Mouse (Mus musculus) kidney, embryonic 15.5 days (tissue): ENCODE measurements at regions not wholly inside any gene's neighbourhood (a gene's known extent, or its start where the extent isn't known, plus 50 kb on each side); places are given as distances from the start of the nearest gene placed in this dataset.

Source experiments
- ATAC-seq: fragments of 200-750 bp; cut with Nextera tagmentation; replicated peaks from 2 replicates; pipeline ENCODE4 v1.8.0; 2017; ENCODE audit warnings: moderate TSS enrichment; ENCODE audit not compliant: low FRiP score
- H3K27ac ChIP-seq: fragments of 300-500 bp; sonication (generic); 2 replicates; pipeline ENCODE4 v1.5.1; 2015; ENCODE audit warnings: mild to moderate bottlenecking, inconsistent platforms
- H3K27me3 ChIP-seq: fragments of 300-500 bp; sonication (generic); 2 replicates; pipeline ENCODE4 v1.6.1; 2015; ENCODE audit warnings: inconsistent platforms
- H3K36me3 ChIP-seq: fragments of 300-500 bp; sonication (generic); 2 replicates; pipeline ENCODE4 v1.6.1; 2015; ENCODE audit warnings: inconsistent platforms
- H3K4me1 ChIP-seq: fragments of 300-500 bp; sonication (generic); 2 replicates; pipeline ENCODE4 v1.6.1; 2015; ENCODE audit warnings: inconsistent platforms
- H3K4me2 ChIP-seq: fragments of 300-500 bp; sonication (generic); 2 replicates; pipeline ENCODE4 v1.6.1; 2015; ENCODE audit warnings: moderate library complexity, mild to moderate bottlenecking, inconsistent platforms
- H3K4me3 ChIP-seq: fragments of 300-500 bp; sonication (generic); replicated peaks from 2 replicates; pipeline ENCODE4 v1.5.1; 2015; ENCODE audit warnings: mild to moderate bottlenecking, inconsistent platforms
- H3K9ac ChIP-seq: fragments of 300-500 bp; sonication (generic); 2 replicates; pipeline ENCODE4 v1.6.1; 2015; ENCODE audit warnings: mild to moderate bottlenecking, inconsistent platforms
- H3K9me3 ChIP-seq: fragments of 300-500 bp; sonication (generic); replicated peaks from 2 replicates; pipeline ENCODE4 v1.6.1; 2016; ENCODE audit warnings: inconsistent platforms
- WGBS: fragments of 180-500 bp; shearing (Covaris S2); methylation state at CpG from one replicate; pipeline ENCODE4 v1.1.7; 2015; ENCODE audit warnings: mixed read lengths; 5-methylcytosine and 5-hydroxymethylcytosine counted together

- Histone ChIP-seq H3K27ac (no peak overlapping the region), H3K27me3 (no peaks in the 10 kb centered on the region), H3K4me2 (no peak overlapping the region)
These were observed 81.7 kb downstream of the Slc35b3 start for GRCm38 (mm10) chr13:38878718-38879669.

GRCm38 (mm10) chr13:38875923-38876322 lies 84.8 kb downstream of the Slc35b3 start:
- no peaks in the 10 kb centered on the region for H3K4me1 ChIP-seq
- no peaks in the 10 kb centered on the region for H3K36me3 ChIP-seq
- ATAC-seq = peak; percentile 71; the same call in 1 of the 2 replicates
- WGBS = 65% methylated on average over 2 of the region's 2 CpGs
- H3K4me2 ChIP-seq = no peak overlapping the region
- H3K27me3 ChIP-seq = no peaks in the 10 kb centered on the region
- H3K9me3 ChIP-seq = no peaks in the 10 kb centered on the region
- no peak overlapping the region for H3K9ac ChIP-seq
- H3K27ac ChIP-seq = no peak overlapping the region
- H3K4me3 ChIP-seq = no peak overlapping the region

More at GRCm38 (mm10) chr13:38878718-38879669, 81.7 kb downstream of the Slc35b3 start:
- no peak overlapping the region for H3K4me3 ChIP-seq
- no peaks in the 10 kb centered on the region for H3K36me3 ChIP-seq
- WGBS = 81% methylated on average over 7 of the region's 7 CpGs
- no peaks in the 10 kb centered on the region for H3K9me3 ChIP-seq
- no peak overlapping the region for H3K9ac ChIP-seq
- no peak for ATAC-seq
- H3K4me1 ChIP-seq = no peaks in the 10 kb centered on the region

GRCm38 (mm10) chr13:38864002-38864401 lies 96.7 kb downstream of the Slc35b3 start:
- 33% methylated on average over 4 of the region's 4 CpGs for WGBS
- no peak overlapping the region for H3K4me3 ChIP-seq
- H3K4me2 ChIP-seq = no peak overlapping the region
- no peaks in the 10 kb centered on the region for H3K27me3 ChIP-seq
- H3K27ac ChIP-seq = peak overlapping the region; percentile 67; the same call in 1 of the 2 replicates
- H3K36me3 ChIP-seq = no peaks in the 10 kb centered on the region
- no peaks in the 10 kb centered on the region for H3K9me3 ChIP-seq
- H3K9ac ChIP-seq = no peak overlapping the region
- ATAC-seq = peak; percentile 93
- H3K4me1 ChIP-seq = no peaks in the 10 kb centered on the region

GRCm38 (mm10) chr13:38855742-38856141 lies 104.9 kb downstream of the Slc35b3 start:
- Histone ChIP-seq H3K36me3 (no peaks in the 10 kb centered on the region), H3K4me2 (no peak overlapping the region), H3K9me3 (no peaks in the 10 kb centered on the region; the same call in 1 of the 2 replicates), H3K27me3 (no peaks in the 10 kb centered on the region), H3K9ac (no peak overlapping the region), H3K4me1 (no peaks in the 10 kb centered on the region), H3K27ac (no peak overlapping the region), H3K4me3 (no peak overlapping the region)
- ATAC-seq = no peak
- 54% methylated on average over 3 of the region's 3 CpGs for whole genome bisulfite sequencing

GRCm38 (mm10) chr13:38854986-38855385 lies 105.7 kb downstream of the Slc35b3 start:
- Histone ChIP-seq H3K4me2 (no peak overlapping the region), H3K4me3 (no peak overlapping the region), H3K9me3 (no peaks in the 10 kb centered on the region; the same call in 1 of the 2 replicates), H3K27ac (no peak overlapping the region), H3K4me1 (no peaks in the 10 kb centered on the region), H3K36me3 (no peaks in the 10 kb centered on the region), H3K27me3 (no peaks in the 10 kb centered on the region), H3K9ac (no peak overlapping the region)
- no peak for ATAC-seq
- 80% methylated on average over 2 of the region's 2 CpGs for WGBS

- WGBS = 53% methylated on average over 9 of the region's 9 CpGs
- H3K4me1 ChIP-seq = no peaks in the 10 kb centered on the region
- no peaks in the 10 kb centered on the region for H3K27me3 ChIP-seq
- no peak overlapping the region for H3K27ac ChIP-seq
- no peak overlapping the region for H3K4me2 ChIP-seq
- H3K9me3 ChIP-seq = no peaks in the 10 kb centered on the region; the same call in 1 of the 2 replicates
- ATAC-seq = no peak
- no peak overlapping the region for H3K9ac ChIP-seq
- no peak overlapping the region for H3K4me3 ChIP-seq
- H3K36me3 ChIP-seq = no peaks in the 10 kb centered on the region
These were observed 107.8 kb downstream of the Slc35b3 start for GRCm38 (mm10) chr13:38852868-38853267.

- no peak overlapping the region for H3K4me3 ChIP-seq
- ATAC-seq = no peak
- H3K9ac ChIP-seq = no peak overlapping the region
- H3K4me1 ChIP-seq = no peaks in the 10 kb centered on the region
- H3K36me3 ChIP-seq = no peaks in the 10 kb centered on the region
- H3K9me3 ChIP-seq = no peaks in the 10 kb centered on the region
- no peak overlapping the region for H3K27ac ChIP-seq
- WGBS = 91% methylated on average over 7 of the region's 7 CpGs
- no peak overlapping the region for H3K4me2 ChIP-seq
- H3K27me3 ChIP-seq = no peaks in the 10 kb centered on the region
These were observed 108.9 kb downstream of the Slc35b3 start for GRCm38 (mm10) chr13:38851820-38852219.

GRCm38 (mm10) chr13:38838231-38838630 lies 122.4 kb downstream of the Slc35b3 start:
- H3K27ac ChIP-seq = no peak overlapping the region
- 47% methylated on average over 5 of the region's 5 CpGs for WGBS
- H3K36me3 ChIP-seq = no peaks in the 10 kb centered on the region
- no peak overlapping the region for H3K4me3 ChIP-seq
- H3K9me3 ChIP-seq = no peaks in the 10 kb centered on the region
- no peak overlapping the region for H3K4me2 ChIP-seq
- H3K9ac ChIP-seq = no peak overlapping the region
- H3K27me3 ChIP-seq = no peaks in the 10 kb centered on the region
- ATAC-seq = no peak
- no peaks in the 10 kb centered on the region for H3K4me1 ChIP-seq

- Histone ChIP-seq H3K4me1 (no peaks in the 10 kb centered on the region), H3K9ac (no peak overlapping the region), H3K4me3 (no peak overlapping the region), H3K9me3 (no peaks in the 10 kb centered on the region), H3K27me3 (no peaks in the 10 kb centered on the region), H3K36me3 (no peaks in the 10 kb centered on the region), H3K4me2 (no peak overlapping the region), H3K27ac (no peak overlapping the region)
- ATAC-seq = no peak
- WGBS = 17% methylated on average over 2 of the region's 2 CpGs
These were observed 135.0 kb downstream of the Slc35b3 start for GRCm38 (mm10) chr13:38825649-38826048.

GRCm38 (mm10) chr13:38819526-38819925 lies 141.1 kb downstream of the Slc35b3 start:
- WGBS = 74% methylated on average over 3 of the region's 3 CpGs

GRCm38 (mm10) chr13:38818781-38819180 lies 141.9 kb downstream of the Slc35b3 start:
- Histone ChIP-seq H3K4me2 (no peak overlapping the region), H3K27ac (no peak overlapping the region), H3K4me3 (no peak overlapping the region), H3K36me3 (no peaks in the 10 kb centered on the region), H3K4me1 (no peaks in the 10 kb centered on the region), H3K9me3 (no peaks in the 10 kb centered on the region), H3K9ac (no peak overlapping the region), H3K27me3 (no peaks in the 10 kb centered on the region)
- 88% methylated on average over 1 of the region's 1 CpGs for WGBS
- ATAC-seq = no peak

More at GRCm38 (mm10) chr13:38819526-38819925, 141.1 kb downstream of the Slc35b3 start:
- Histone ChIP-seq H3K27ac (no peak overlapping the region), H3K9me3 (no peaks in the 10 kb centered on the region), H3K27me3 (no peaks in the 10 kb centered on the region), H3K36me3 (no peaks in the 10 kb centered on the region), H3K4me3 (no peak overlapping the region), H3K9ac (no peak overlapping the region), H3K4me2 (no peak overlapping the region), H3K4me1 (no peaks in the 10 kb centered on the region)
- no peak for ATAC-seq

GRCm38 (mm10) chr13:38816296-38816695 lies 144.4 kb downstream of the Slc35b3 start:
- no peak overlapping the region for H3K27ac ChIP-seq
- ATAC-seq = no peak

More at GRCm38 (mm10) chr13:38816296-38816695, 144.4 kb downstream of the Slc35b3 start:
- no peaks in the 10 kb centered on the region for H3K9me3 ChIP-seq
- no peak overlapping the region for H3K9ac ChIP-seq
- H3K4me1 ChIP-seq = no peaks in the 10 kb centered on the region
- no peak overlapping the region for H3K4me2 ChIP-seq
- H3K27me3 ChIP-seq = no peaks in the 10 kb centered on the region
- H3K4me3 ChIP-seq = no peak overlapping the region
- 78% methylated on average over 9 of the region's 9 CpGs for WGBS
- H3K36me3 ChIP-seq = no peaks in the 10 kb centered on the region
